Mouse (Mus musculus): ENCODE data around the gene Top1. TPM values are rescaled to one million over a fixed set of nuclear protein-coding genes. Genes with fewer than 3 reads are reported as not detected.

Top1 gene
- polyA plus RNA-seq, 1 experiment from 2014 or later: 140 TPM

DNA sequence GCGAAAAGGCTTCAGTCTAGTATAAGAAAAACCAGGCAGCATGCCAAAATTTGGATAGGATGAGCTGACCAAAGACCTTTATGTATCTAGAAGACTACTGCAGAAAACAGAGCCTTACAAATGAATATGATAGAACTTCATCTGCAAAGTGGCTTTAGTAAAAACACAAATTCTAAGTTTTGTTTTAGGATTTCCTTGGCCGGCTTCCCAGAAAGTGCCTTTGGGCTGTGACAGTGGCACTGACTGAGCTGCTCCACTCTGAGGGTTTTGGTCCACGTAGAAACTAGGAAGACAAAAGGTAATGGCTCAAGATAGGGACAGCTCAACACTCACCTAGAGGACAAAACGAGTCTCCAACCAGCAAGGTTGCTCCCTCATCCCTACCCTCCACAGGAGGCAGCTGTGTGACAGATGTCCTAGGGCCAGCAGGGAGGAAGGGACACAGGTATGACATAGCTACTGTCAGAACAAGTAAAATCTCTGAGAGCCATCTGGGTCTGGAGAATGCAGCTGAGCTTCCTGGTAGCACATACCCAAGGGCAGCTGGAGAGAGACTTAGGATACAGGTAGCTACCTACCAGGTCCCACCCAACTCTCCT lies 122.5 kb downstream of the Top1 start:
- no peaks in the 10 kb centered on the region for H3K9me3 ChIP-seq (ENCODE audit: control insufficient read depth, low read length)
- H3K9ac ChIP-seq (ENCODE audit: low read length): no peak overlapping the region
- 83% methylated on average over 4 of the region's 4 CpGs for WGBS
- H3K4me3 ChIP-seq (ENCODE audit: low read depth, low read length): no peak overlapping the region
- no peak overlapping the region for H3K4me2 ChIP-seq (ENCODE audit: low read depth, low read length, severe bottlenecking)
- no peak overlapping the region for H3K27ac ChIP-seq (ENCODE audit: low read depth, low read length)
- H3K27me3 ChIP-seq (ENCODE audit: control insufficient read depth, insufficient read depth, low read length): no peaks in the 10 kb centered on the region
- ATAC-seq (replicated peaks; ENCODE audit: low FRiP score): no peak
- no peaks in the 10 kb centered on the region for H3K4me1 ChIP-seq (replicated peaks; ENCODE audit: control insufficient read depth, insufficient read depth, low read length)
- no peaks in the 10 kb centered on the region; the same call in 1 of the 2 replicates for H3K36me3 ChIP-seq (ENCODE audit: control insufficient read depth, insufficient read depth, low read length)
- no peak for DNase-seq (ENCODE audit: low spot score)

DNA sequence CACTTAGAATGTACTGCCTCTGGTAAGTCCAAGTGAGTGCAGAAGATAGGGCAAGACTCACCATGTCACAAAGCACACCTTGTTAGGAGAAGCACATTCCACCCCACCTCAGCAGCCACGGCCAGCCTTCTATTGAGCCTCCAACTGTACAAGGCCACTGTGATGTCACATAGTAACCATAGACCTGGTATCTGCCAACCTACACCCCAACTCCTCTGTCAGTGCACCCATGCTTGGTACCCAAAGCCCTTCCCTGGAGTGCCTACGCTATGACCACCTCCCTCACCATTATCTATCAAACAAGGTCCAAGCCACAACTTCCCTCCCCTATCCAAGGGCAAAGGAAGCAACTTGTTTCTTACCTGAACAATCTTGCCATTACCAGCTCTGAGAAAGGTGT lies 123.3 kb downstream of the Top1 start:
- WGBS: 92% methylated on average over 2 of the region's 2 CpGs
- Histone ChIP-seq H3K4me3 (ENCODE audit: low read depth, low read length) (no peak overlapping the region), H3K4me1 (replicated peaks; ENCODE audit: control insufficient read depth, insufficient read depth, low read length) (no peaks in the 10 kb centered on the region), H3K9me3 (ENCODE audit: control insufficient read depth, low read length) (no peaks in the 10 kb centered on the region), H3K27me3 (ENCODE audit: control insufficient read depth, insufficient read depth, low read length) (no peaks in the 10 kb centered on the region), H3K27ac (ENCODE audit: low read depth, low read length) (no peak overlapping the region), H3K9ac (ENCODE audit: low read length) (no peak overlapping the region), H3K36me3 (ENCODE audit: control insufficient read depth, insufficient read depth, low read length) (no peaks in the 10 kb centered on the region; the same call in 1 of the 2 replicates), H3K4me2 (ENCODE audit: low read depth, low read length, severe bottlenecking) (no peak overlapping the region)
- ATAC-seq (replicated peaks; ENCODE audit: low FRiP score): no peak
- DNase-seq (ENCODE audit: low spot score): no peak

DNA sequence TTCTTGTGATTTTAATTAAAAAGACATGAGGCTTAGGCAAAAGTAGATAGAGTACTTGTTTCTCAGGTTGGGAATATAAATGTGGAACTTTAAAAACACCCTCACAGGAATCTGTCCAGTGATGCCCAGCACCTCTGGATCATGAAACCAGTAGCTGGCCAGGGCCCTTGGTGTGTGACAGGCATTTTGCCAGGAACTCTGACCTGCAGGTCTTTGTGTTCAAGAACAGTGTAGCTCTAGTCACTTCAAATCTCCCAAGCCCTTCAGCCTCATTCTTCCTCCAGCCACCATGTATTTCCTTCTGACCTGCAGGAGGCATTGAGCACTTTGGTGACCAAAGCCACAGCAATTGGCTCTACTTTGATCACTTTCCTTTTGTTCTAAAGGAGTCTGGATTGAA lies 124.7 kb downstream of the Top1 start:
- Histone ChIP-seq H3K9me3 (ENCODE audit: control insufficient read depth, low read length) (no peaks in the 10 kb centered on the region), H3K27me3 (ENCODE audit: control insufficient read depth, insufficient read depth, low read length) (no peaks in the 10 kb centered on the region), H3K4me2 (ENCODE audit: low read depth, low read length, severe bottlenecking) (no peak overlapping the region), H3K4me3 (ENCODE audit: low read depth, low read length) (no peak overlapping the region), H3K4me1 (replicated peaks; ENCODE audit: control insufficient read depth, insufficient read depth, low read length) (no peaks in the 10 kb centered on the region), H3K27ac (ENCODE audit: low read depth, low read length) (no peak overlapping the region), H3K9ac (ENCODE audit: low read length) (no peak overlapping the region), H3K36me3 (ENCODE audit: control insufficient read depth, insufficient read depth, low read length) (no peaks in the 10 kb centered on the region; the same call in 1 of the 2 replicates)
- no peak for DNase-seq (ENCODE audit: low spot score)
- no peak for ATAC-seq (replicated peaks; ENCODE audit: low FRiP score)

DNA sequence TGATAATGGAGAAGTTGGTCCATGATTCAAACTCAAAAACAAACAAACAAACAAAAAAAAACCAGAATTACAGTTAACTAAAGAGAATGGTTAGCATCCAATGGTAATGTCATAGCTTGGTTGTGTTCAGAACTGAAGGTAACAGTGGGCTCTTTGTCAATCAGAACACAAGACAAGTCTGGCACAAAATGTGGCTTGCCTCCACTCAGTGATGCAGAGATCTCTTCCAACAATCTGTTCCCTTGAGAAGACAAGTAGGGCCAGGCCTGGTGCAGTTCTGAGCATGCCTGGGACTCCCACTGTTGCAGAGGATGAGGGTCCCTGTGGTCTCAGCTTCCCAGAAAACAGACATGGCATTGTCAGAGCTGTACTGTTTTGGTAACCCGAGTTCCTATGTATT lies 125.2 kb downstream of the Top1 start:
- Histone ChIP-seq H3K9me3 (ENCODE audit: control insufficient read depth, low read length) (no peaks in the 10 kb centered on the region), H3K4me2 (ENCODE audit: low read depth, low read length, severe bottlenecking) (no peak overlapping the region), H3K27me3 (ENCODE audit: control insufficient read depth, insufficient read depth, low read length) (no peaks in the 10 kb centered on the region), H3K27ac (ENCODE audit: low read depth, low read length) (no peak overlapping the region), H3K36me3 (ENCODE audit: control insufficient read depth, insufficient read depth, low read length) (no peaks in the 10 kb centered on the region; the same call in 1 of the 2 replicates), H3K4me3 (ENCODE audit: low read depth, low read length) (no peak overlapping the region), H3K9ac (ENCODE audit: low read length) (no peak overlapping the region), H3K4me1 (replicated peaks; ENCODE audit: control insufficient read depth, insufficient read depth, low read length) (no peaks in the 10 kb centered on the region)
- DNase-seq (ENCODE audit: low spot score): no peak
- 84% methylated on average over 1 of the region's 1 CpGs for WGBS
- ATAC-seq (replicated peaks; ENCODE audit: low FRiP score): no peak

DNA sequence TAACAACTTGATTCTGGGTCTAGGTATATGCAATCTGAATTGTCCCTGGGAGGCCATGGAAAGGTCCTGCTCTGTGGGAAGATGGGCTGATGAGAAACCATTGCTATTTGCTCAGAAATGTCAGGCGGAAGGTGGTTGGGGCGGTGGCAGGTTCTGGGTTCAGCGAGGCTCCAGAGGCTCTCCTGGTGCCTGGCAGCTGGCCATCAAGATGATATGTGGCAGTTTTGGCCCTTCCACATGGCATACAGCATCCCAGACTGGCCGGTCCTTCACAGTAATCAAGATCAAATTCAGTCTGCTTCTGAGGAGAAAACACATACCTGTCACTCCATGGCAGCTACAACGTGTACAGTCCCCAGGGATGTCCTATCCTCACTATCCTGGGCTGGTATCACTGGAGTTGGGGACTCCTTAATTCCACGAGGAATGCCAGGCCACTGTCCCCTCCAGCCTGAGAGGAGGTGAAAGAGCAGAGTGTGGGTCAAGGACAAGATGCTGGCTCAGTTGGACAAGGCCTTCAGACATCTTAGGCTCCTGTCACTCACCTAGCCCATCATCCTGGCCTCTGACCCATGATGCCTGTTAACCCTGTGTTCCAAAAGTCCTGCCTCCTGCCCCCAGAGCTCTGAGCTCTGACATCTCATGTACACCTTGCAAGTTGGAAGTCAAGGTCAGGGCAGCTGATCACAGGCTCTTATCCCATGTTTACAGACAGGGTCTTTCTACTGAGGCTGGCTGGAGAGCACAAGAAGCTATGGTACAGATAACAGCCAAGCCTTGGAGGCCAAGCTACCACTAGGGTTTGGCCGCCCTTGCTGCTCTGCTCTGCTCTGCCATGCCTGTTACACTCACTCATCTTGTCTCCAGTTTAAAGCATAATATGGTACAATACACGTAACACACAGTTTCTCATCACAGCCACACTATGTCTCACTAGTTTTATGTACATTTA lies 125.9 kb downstream of the Top1 start:
- no peaks in the 10 kb centered on the region for H3K4me1 ChIP-seq (replicated peaks; ENCODE audit: control insufficient read depth, insufficient read depth, low read length)
- 85% methylated on average over 8 of the region's 8 CpGs for WGBS
- no peak overlapping the region for H3K9ac ChIP-seq (ENCODE audit: low read length)
- H3K27me3 ChIP-seq (ENCODE audit: control insufficient read depth, insufficient read depth, low read length): no peaks in the 10 kb centered on the region
- H3K4me3 ChIP-seq (ENCODE audit: low read depth, low read length): no peak overlapping the region
- no peaks in the 10 kb centered on the region for H3K9me3 ChIP-seq (ENCODE audit: control insufficient read depth, low read length)
- no peak overlapping the region for H3K4me2 ChIP-seq (ENCODE audit: low read depth, low read length, severe bottlenecking)
- no peak overlapping the region for H3K27ac ChIP-seq (ENCODE audit: low read depth, low read length)
- no peak for ATAC-seq (replicated peaks; ENCODE audit: low FRiP score)
- DNase-seq (ENCODE audit: low spot score): no peak
- no peaks in the 10 kb centered on the region; the same call in 1 of the 2 replicates for H3K36me3 ChIP-seq (ENCODE audit: control insufficient read depth, insufficient read depth, low read length)

Small RNA genes lying within 50 kb of the gene (microRNA-seq; reads per million reads assigned to microRNA genes)
- not detected for gene Gm23968 (ENCODE audit: insufficient number of aligned reads)

Other genes with a start within 250 kb of the Top1 start
- gene Plcg1, start 85.4 kb downstream of the Top1 start, polyA plus RNA-seq (2014; fragmentation: Nextera tagmentation; extraction: Ambion mirVana): 80.7 and 80.8 TPM in 2 replicates
- gene Zhx3, start 227.1 kb downstream of the Top1 start, polyA plus RNA-seq (2014; fragmentation: Nextera tagmentation; extraction: Ambion mirVana): 10.0 TPM in 2 replicates
- gene Lpin3, start 234.8 kb downstream of the Top1 start, polyA plus RNA-seq (2014; fragmentation: Nextera tagmentation; extraction: Ambion mirVana): 0.20 and 1.1 TPM in 2 replicates

All from forebrain, embryonic 11.5 days (tissue).